Mouse (Mus musculus): ENCODE results near the gene Gm42417. TPM values are rescaled to one million over a fixed set of nuclear protein-coding genes. Genes with fewer than 3 reads are reported as not detected.

The Gm42417 gene
- polyA plus RNA-seq, 1 experiment from 2014 or later, result 0.33 TPM

GRCm38 (mm10) chr1:36533546-36533945 is 5.7 kb downstream of the Gm42417 start:
- H3K4me3 ChIP-seq (ENCODE audit: low read depth, low read length), result no peak overlapping the region
- WGBS, result 67% methylated on average over 6 of the region's 6 CpGs
- peaks cover 6% of the 10 kb centered on the region; the same call in 1 of the 2 replicates for H3K36me3 ChIP-seq (ENCODE audit: control insufficient read depth, insufficient read depth, low read length)
- DNase-seq (ENCODE audit: low spot score) (no peak), ATAC-seq (ENCODE audit: low FRiP score, low TSS enrichment) (no peak)
- no peak overlapping the region for H3K27ac ChIP-seq (replicated peaks)
- no peaks in the 10 kb centered on the region for H3K9me3 ChIP-seq (ENCODE audit: control insufficient read depth, low read length)
- no peaks in the 10 kb centered on the region for H3K4me1 ChIP-seq (replicated peaks; ENCODE audit: control insufficient read depth, insufficient read depth)
- no peaks in the 10 kb centered on the region for H3K27me3 ChIP-seq (ENCODE audit: control insufficient read depth, insufficient read depth, low read length)
- H3K4me2 ChIP-seq (replicated peaks; ENCODE audit: low read depth), result no peak overlapping the region
- 0 out of 2 replicates have a peak overlapping the region, but pooled peaks have one; percentile 23 for H3K9ac ChIP-seq (ENCODE audit: low read length)
- TF ChIP-seq EP300 (optimal IDR thresholded peaks at IDR 0.05), result no peak

- Histone ChIP-seq H3K27me3 (ENCODE audit: control insufficient read depth, insufficient read depth, low read length) (no peaks in the 10 kb centered on the region), H3K4me3 (ENCODE audit: low read depth, low read length) (no peak overlapping the region), H3K9ac (ENCODE audit: low read length) (no peak overlapping the region), H3K4me2 (replicated peaks; ENCODE audit: low read depth) (no peak overlapping the region), H3K27ac (replicated peaks) (no peak overlapping the region), H3K36me3 (ENCODE audit: control insufficient read depth, insufficient read depth, low read length) (peaks cover 4% of the 10 kb centered on the region; the same call in 1 of the 2 replicates), H3K9me3 (ENCODE audit: control insufficient read depth, low read length) (no peaks in the 10 kb centered on the region), H3K4me1 (replicated peaks; ENCODE audit: control insufficient read depth, insufficient read depth) (no peaks in the 10 kb centered on the region)
- TF ChIP-seq CTCF (IDR thresholded peaks at IDR 0.05; ENCODE audit: low read depth) (no peak), EP300 (optimal IDR thresholded peaks at IDR 0.05) (no peak)
- ATAC-seq (ENCODE audit: low FRiP score, low TSS enrichment) (no peak), DNase-seq (ENCODE audit: low spot score) (no peak)
- WGBS, result 88% methylated on average over 12 of the region's 12 CpGs
Measured at GRCm38 (mm10) chr1:36531461-36531860, 7.8 kb downstream of the Gm42417 start.

GRCm38 (mm10) chr1:36530962-36531361 is 8.3 kb downstream of the Gm42417 start:
- Histone ChIP-seq H3K4me2 (replicated peaks; ENCODE audit: low read depth) (no peak overlapping the region), H3K9me3 (ENCODE audit: control insufficient read depth, low read length) (no peaks in the 10 kb centered on the region), H3K27me3 (ENCODE audit: control insufficient read depth, insufficient read depth, low read length) (no peaks in the 10 kb centered on the region), H3K4me1 (replicated peaks; ENCODE audit: control insufficient read depth, insufficient read depth) (no peaks in the 10 kb centered on the region), H3K27ac (replicated peaks) (no peak overlapping the region), H3K36me3 (ENCODE audit: control insufficient read depth, insufficient read depth, low read length) (peaks cover 4% of the 10 kb centered on the region; the same call in 1 of the 2 replicates), H3K4me3 (ENCODE audit: low read depth, low read length) (no peak overlapping the region), H3K9ac (ENCODE audit: low read length) (no peak overlapping the region)
- TF ChIP-seq CTCF (IDR thresholded peaks at IDR 0.05; ENCODE audit: low read depth) (no peak), EP300 (optimal IDR thresholded peaks at IDR 0.05) (no peak)
- no peak for DNase-seq (ENCODE audit: low spot score)
- ATAC-seq (ENCODE audit: low FRiP score, low TSS enrichment), result no peak
- WGBS, result 88% methylated on average over 7 of the region's 7 CpGs

GRCm38 (mm10) chr1:36530485-36530884 is 8.7 kb downstream of the Gm42417 start:
- H3K4me3 ChIP-seq (ENCODE audit: low read depth, low read length), result no peak overlapping the region
- TF ChIP-seq CTCF (IDR thresholded peaks at IDR 0.05; ENCODE audit: low read depth) (no peak), EP300 (optimal IDR thresholded peaks at IDR 0.05) (no peak)
- DNase-seq (ENCODE audit: low spot score), result no peak
- H3K36me3 ChIP-seq (ENCODE audit: control insufficient read depth, insufficient read depth, low read length), result peaks cover 8% of the 10 kb centered on the region; the same call in 1 of the 2 replicates
- ATAC-seq (ENCODE audit: low FRiP score, low TSS enrichment), result no peak
- no peaks in the 10 kb centered on the region for H3K9me3 ChIP-seq (ENCODE audit: control insufficient read depth, low read length)
- H3K27me3 ChIP-seq (ENCODE audit: control insufficient read depth, insufficient read depth, low read length), result no peaks in the 10 kb centered on the region
- H3K4me2 ChIP-seq (replicated peaks; ENCODE audit: low read depth), result no peak overlapping the region
- no peak overlapping the region for H3K9ac ChIP-seq (ENCODE audit: low read length)
- WGBS, result 58% methylated on average over 8 of the region's 8 CpGs
- H3K27ac ChIP-seq (replicated peaks), result no peak overlapping the region
- H3K4me1 ChIP-seq (replicated peaks; ENCODE audit: control insufficient read depth, insufficient read depth), result no peaks in the 10 kb centered on the region

- H3K27me3 ChIP-seq (ENCODE audit: control insufficient read depth, insufficient read depth, low read length), result no peaks in the 10 kb centered on the region
- no peak overlapping the region for H3K27ac ChIP-seq (replicated peaks)
- no peak overlapping the region for H3K4me3 ChIP-seq (ENCODE audit: low read depth, low read length)
- H3K36me3 ChIP-seq (ENCODE audit: control insufficient read depth, insufficient read depth, low read length), result peaks cover 10% of the 10 kb centered on the region; the same call in 1 of the 2 replicates
- WGBS, result 90% methylated on average over 4 of the region's 4 CpGs
- no peak overlapping the region for H3K4me2 ChIP-seq (replicated peaks; ENCODE audit: low read depth)
- ATAC-seq (ENCODE audit: low FRiP score, low TSS enrichment) (no peak), DNase-seq (ENCODE audit: low spot score) (no peak)
- H3K4me1 ChIP-seq (replicated peaks; ENCODE audit: control insufficient read depth, insufficient read depth), result no peaks in the 10 kb centered on the region
- no peak overlapping the region for H3K9ac ChIP-seq (ENCODE audit: low read length)
- H3K9me3 ChIP-seq (ENCODE audit: control insufficient read depth, low read length), result no peaks in the 10 kb centered on the region
- TF ChIP-seq EP300 (optimal IDR thresholded peaks at IDR 0.05), result no peak
- TF ChIP-seq CTCF (IDR thresholded peaks at IDR 0.05; ENCODE audit: low read depth), result no peak
Measured at GRCm38 (mm10) chr1:36529875-36530274, 9.4 kb downstream of the Gm42417 start.

- no peak for TF ChIP-seq EP300 (optimal IDR thresholded peaks at IDR 0.05)
- TF ChIP-seq CTCF (IDR thresholded peaks at IDR 0.05; ENCODE audit: low read depth), result no peak
- no peak overlapping the region for H3K4me2 ChIP-seq (replicated peaks; ENCODE audit: low read depth)
- H3K9me3 ChIP-seq (ENCODE audit: control insufficient read depth, low read length), result no peaks in the 10 kb centered on the region
- ATAC-seq (ENCODE audit: low FRiP score, low TSS enrichment) (no peak), DNase-seq (ENCODE audit: low spot score) (no peak)
- no peak overlapping the region for H3K9ac ChIP-seq (ENCODE audit: low read length)
- H3K27ac ChIP-seq (replicated peaks), result no peak overlapping the region
- H3K4me3 ChIP-seq (ENCODE audit: low read depth, low read length), result no peak overlapping the region
- 83% methylated on average over 4 of the region's 4 CpGs for WGBS
- H3K27me3 ChIP-seq (ENCODE audit: control insufficient read depth, insufficient read depth, low read length), result no peaks in the 10 kb centered on the region
- no peaks in the 10 kb centered on the region for H3K4me1 ChIP-seq (replicated peaks; ENCODE audit: control insufficient read depth, insufficient read depth)
- H3K36me3 ChIP-seq (ENCODE audit: control insufficient read depth, insufficient read depth, low read length), result peaks cover 10% of the 10 kb centered on the region; the same call in 1 of the 2 replicates
Measured at GRCm38 (mm10) chr1:36529274-36529673, 10.0 kb downstream of the Gm42417 start.
